Mouse (Mus musculus): Measurements from ENCODE around the gene Suds3. TPM values are rescaled to one million over a fixed set of nuclear protein-coding genes. Genes with fewer than 3 reads are reported as not detected.

Gene Suds3
- polyA plus RNA-seq, 1 experiment from 2014 or later, result 30.5 TPM

DNA sequence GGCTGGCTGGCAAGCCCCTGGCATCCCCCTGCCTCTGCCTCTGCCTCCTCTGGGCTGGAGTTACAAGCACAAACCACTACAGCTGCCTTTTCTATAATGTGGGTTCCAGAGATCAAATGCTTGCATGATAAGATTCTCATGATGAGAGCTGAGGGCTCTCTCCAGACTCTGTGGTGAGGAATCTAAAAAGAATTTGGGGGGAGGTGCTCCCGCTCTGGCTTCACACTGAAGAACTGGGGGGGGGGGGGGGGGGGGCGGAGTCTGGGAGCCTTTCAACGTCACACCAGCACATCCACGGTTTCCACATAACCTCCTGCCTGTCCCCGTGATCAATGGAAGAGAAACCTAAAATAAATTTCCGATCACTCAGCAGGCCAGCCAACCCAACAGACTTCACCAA is 26.1 kb downstream of the Suds3 start:
- Histone ChIP-seq H3K27me3 (ENCODE audit: insufficient read depth, low read length) (0 out of 2 replicates have a peak, but pooled peaks cover 7% of the 10 kb centered on the region), H3K9me3 (ENCODE audit: low read length) (no peaks in the 10 kb centered on the region), H3K4me1 (ENCODE audit: insufficient read depth) (peaks cover 14% of the 10 kb centered on the region), H3K4me2 (ENCODE audit: low read depth, low read length) (no peak overlapping the region), H3K9ac (replicated peaks) (no peak overlapping the region), H3K27ac (ENCODE audit: low read depth) (no peak overlapping the region), H3K4me3 (ENCODE audit: low read depth, low read length) (no peak overlapping the region), H3K36me3 (replicated peaks; ENCODE audit: insufficient read depth, low read length) (peaks cover 23% of the 10 kb centered on the region)
- WGBS (ENCODE audit: insufficient replicate concordance), result 32% methylated on average over 5 of the region's 6 CpGs
- TF ChIP-seq EP300 (IDR thresholded peaks at IDR 0.05; ENCODE audit: low read depth) (no peak), CTCF (IDR thresholded peaks at IDR 0.05; ENCODE audit: low read depth) (no peak)
- ATAC-seq (no peak), DNase-seq (no peak)

DNA sequence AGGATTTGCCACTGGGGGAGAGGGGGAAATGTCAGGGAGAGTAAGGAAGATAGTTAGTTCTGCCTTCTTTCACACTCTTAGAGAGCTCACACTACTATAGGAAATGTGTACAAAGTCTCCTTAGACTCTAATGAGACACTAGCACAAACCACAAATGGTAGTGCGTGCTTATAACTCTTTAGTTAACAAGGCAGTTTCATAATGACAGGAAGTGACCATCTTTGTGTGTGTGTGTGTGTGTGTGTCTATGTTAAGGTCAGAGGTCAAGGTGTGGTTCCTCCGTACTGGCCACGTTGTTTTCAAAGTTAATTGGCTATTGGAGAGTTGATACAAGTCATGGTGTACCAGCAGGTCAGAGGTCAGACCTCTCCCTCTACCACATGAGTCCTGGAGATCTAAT is 26.8 kb downstream of the Suds3 start:
- Histone ChIP-seq H3K4me3 (ENCODE audit: low read depth, low read length) (no peak overlapping the region), H3K27ac (ENCODE audit: low read depth) (no peak overlapping the region), H3K4me1 (ENCODE audit: insufficient read depth) (peaks cover 14% of the 10 kb centered on the region), H3K9me3 (ENCODE audit: low read length) (no peaks in the 10 kb centered on the region), H3K4me2 (ENCODE audit: low read depth, low read length) (no peak overlapping the region), H3K9ac (replicated peaks) (no peak overlapping the region), H3K27me3 (ENCODE audit: insufficient read depth, low read length) (0 out of 2 replicates have a peak, but pooled peaks cover 7% of the 10 kb centered on the region), H3K36me3 (replicated peaks; ENCODE audit: insufficient read depth, low read length) (peaks cover 17% of the 10 kb centered on the region)
- TF ChIP-seq CTCF (IDR thresholded peaks at IDR 0.05; ENCODE audit: low read depth) (no peak), EP300 (IDR thresholded peaks at IDR 0.05; ENCODE audit: low read depth) (no peak)
- WGBS (ENCODE audit: insufficient replicate concordance), result 13% methylated on average over 3 of the region's 3 CpGs
- ATAC-seq (no peak), DNase-seq (no peak)

DNA sequence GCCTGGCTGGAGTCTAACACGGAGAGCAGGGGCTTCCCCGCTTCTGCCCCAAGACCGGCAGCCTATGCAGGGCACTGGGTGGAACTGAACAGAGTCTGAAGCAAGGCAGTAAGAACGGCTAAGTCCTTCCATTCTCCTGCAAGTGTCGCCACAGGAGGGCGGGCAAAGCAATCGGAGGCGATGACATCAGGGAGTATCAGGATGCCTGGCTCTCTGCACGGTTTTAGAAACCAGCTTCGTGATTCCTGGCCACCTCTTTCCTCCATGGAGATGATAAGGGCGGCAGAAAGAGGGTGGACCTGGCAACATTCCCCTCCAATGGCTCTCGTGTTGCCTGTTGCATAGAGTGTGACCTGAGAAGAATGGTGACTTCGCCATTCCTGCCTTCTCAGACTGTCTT is 28.2 kb downstream of the Suds3 start:
- ATAC-seq, result no peak
- no peaks in the 10 kb centered on the region for H3K9me3 ChIP-seq (ENCODE audit: low read length)
- TF ChIP-seq CTCF (IDR thresholded peaks at IDR 0.05; ENCODE audit: low read depth), result no peak
- TF ChIP-seq EP300 (IDR thresholded peaks at IDR 0.05; ENCODE audit: low read depth), result no peak
- H3K4me2 ChIP-seq (ENCODE audit: low read depth, low read length), result peak overlapping the region; percentile 38; the same call in 1 of the 2 replicates
- WGBS (ENCODE audit: insufficient replicate concordance), result 9% methylated on average over 13 of the region's 13 CpGs
- no peak for DNase-seq
- H3K27ac ChIP-seq (ENCODE audit: low read depth), result no peak overlapping the region
- no peak overlapping the region for H3K9ac ChIP-seq (replicated peaks)
- H3K27me3 ChIP-seq (ENCODE audit: insufficient read depth, low read length), result 0 out of 2 replicates have a peak, but pooled peaks cover 7% of the 10 kb centered on the region
- H3K4me1 ChIP-seq (ENCODE audit: insufficient read depth), result peaks cover 14% of the 10 kb centered on the region
- H3K36me3 ChIP-seq (replicated peaks; ENCODE audit: insufficient read depth, low read length), result peaks cover 12% of the 10 kb centered on the region
- no peak overlapping the region for H3K4me3 ChIP-seq (ENCODE audit: low read depth, low read length)

DNA sequence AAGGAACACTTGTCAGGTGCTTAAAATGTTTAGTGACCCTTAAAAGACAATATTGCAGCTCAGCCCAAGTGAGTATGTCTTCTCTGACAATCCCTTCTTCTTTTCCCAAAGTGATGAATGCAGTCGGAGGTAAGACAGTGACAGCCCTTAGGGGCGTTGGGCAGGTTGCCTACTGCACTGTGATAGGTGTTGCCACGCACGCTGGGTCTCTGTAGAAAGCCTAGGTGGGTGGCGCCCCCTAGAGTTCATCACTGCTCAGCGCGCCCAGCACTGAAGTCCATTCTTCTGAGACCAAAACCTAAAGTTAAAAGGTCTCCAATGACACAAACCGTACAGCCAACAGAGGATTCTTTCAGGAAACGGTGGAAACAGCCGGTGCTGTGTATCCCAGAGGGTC is 46.4 kb downstream of the Suds3 start:
- Histone ChIP-seq H3K4me2 (ENCODE audit: low read depth, low read length) (no peak overlapping the region), H3K27me3 (ENCODE audit: insufficient read depth, low read length) (no peaks in the 10 kb centered on the region), H3K9me3 (ENCODE audit: low read length) (no peaks in the 10 kb centered on the region), H3K36me3 (replicated peaks; ENCODE audit: insufficient read depth, low read length) (no peaks in the 10 kb centered on the region), H3K4me1 (ENCODE audit: insufficient read depth) (no peaks in the 10 kb centered on the region), H3K9ac (replicated peaks) (no peak overlapping the region), H3K4me3 (ENCODE audit: low read depth, low read length) (no peak overlapping the region), H3K27ac (ENCODE audit: low read depth) (no peak overlapping the region)
- TF ChIP-seq EP300 (IDR thresholded peaks at IDR 0.05; ENCODE audit: low read depth), result no peak
- TF ChIP-seq CTCF (IDR thresholded peaks at IDR 0.05; ENCODE audit: low read depth), result peak; percentile 47
- 12% methylated on average over 10 of the region's 10 CpGs for WGBS (ENCODE audit: insufficient replicate concordance)
- ATAC-seq, result no peak
- peak; percentile 30 for DNase-seq

DNA sequence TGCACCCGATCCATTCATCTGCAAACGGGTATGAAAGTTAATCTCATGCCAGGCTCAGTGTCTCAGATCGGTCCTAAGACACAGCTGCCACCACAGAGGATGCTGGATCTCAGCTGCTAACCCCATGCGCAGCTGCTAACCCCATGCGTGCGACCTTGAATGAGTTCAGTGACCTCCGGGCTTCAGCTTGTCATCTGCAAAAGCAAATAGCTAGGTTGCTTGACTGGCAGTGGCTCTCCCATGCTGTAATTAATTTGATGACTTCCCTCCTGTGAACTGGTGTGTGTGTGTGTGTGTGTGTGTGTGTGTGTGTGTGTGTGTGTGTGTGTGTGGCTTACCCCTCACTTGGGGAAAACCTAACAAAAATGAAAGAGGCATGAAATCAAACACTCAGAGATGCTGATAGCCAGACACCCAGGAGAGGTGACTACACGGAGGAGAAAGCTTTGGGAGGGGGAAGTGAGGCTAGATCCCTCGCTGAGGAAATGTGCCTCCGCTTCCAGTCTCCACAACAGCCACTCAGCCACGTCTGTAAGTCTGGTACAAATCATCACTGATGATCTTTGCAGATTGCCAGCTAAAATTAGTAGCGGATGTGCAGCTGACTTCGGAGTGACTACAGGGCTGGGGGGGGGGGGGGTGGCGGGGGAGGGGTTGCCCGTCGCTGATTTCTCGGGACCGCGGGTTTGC is 47.0 kb downstream of the Suds3 start:
- Histone ChIP-seq H3K9ac (replicated peaks) (no peak overlapping the region), H3K9me3 (ENCODE audit: low read length) (no peaks in the 10 kb centered on the region), H3K4me2 (ENCODE audit: low read depth, low read length) (no peak overlapping the region), H3K4me1 (ENCODE audit: insufficient read depth) (no peaks in the 10 kb centered on the region), H3K36me3 (replicated peaks; ENCODE audit: insufficient read depth, low read length) (no peaks in the 10 kb centered on the region), H3K4me3 (ENCODE audit: low read depth, low read length) (no peak overlapping the region), H3K27ac (ENCODE audit: low read depth) (no peak overlapping the region), H3K27me3 (ENCODE audit: insufficient read depth, low read length) (no peaks in the 10 kb centered on the region)
- TF ChIP-seq CTCF (IDR thresholded peaks at IDR 0.05; ENCODE audit: low read depth) (no peak), EP300 (IDR thresholded peaks at IDR 0.05; ENCODE audit: low read depth) (no peak)
- ATAC-seq (no peak), DNase-seq (no peak)
- 33% methylated on average over 18 of the region's 19 CpGs for WGBS (ENCODE audit: insufficient replicate concordance)

DNA sequence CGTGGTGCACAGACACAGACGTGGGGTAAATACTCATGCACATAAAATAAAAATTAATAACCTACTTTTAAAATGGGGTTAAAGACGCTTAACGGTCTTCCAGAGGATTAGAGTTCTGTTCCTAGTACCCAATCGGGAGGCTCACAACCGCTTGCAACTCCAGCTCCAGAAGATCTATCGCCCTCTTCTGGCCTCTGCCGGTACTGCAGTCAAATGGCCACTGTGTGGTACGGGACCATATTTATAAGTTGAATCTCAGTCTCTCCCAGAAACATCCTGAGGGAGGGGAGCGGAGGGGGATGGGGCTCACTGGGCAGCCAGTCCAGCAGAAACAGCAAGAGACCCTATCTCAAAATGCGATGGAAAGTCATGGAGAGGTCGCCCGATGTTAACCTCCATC is 47.7 kb downstream of the Suds3 start:
- ATAC-seq (no peak), DNase-seq (peak; percentile 42)
- no peak overlapping the region for H3K27ac ChIP-seq (ENCODE audit: low read depth)
- H3K9me3 ChIP-seq (ENCODE audit: low read length), result no peaks in the 10 kb centered on the region
- H3K4me1 ChIP-seq (ENCODE audit: insufficient read depth), result no peaks in the 10 kb centered on the region
- 76% methylated on average over 13 of the region's 13 CpGs for WGBS (ENCODE audit: insufficient replicate concordance)
- H3K4me2 ChIP-seq (ENCODE audit: low read depth, low read length), result no peak overlapping the region
- no peaks in the 10 kb centered on the region for H3K36me3 ChIP-seq (replicated peaks; ENCODE audit: insufficient read depth, low read length)
- no peak overlapping the region for H3K4me3 ChIP-seq (ENCODE audit: low read depth, low read length)
- no peak overlapping the region for H3K9ac ChIP-seq (replicated peaks)
- no peaks in the 10 kb centered on the region for H3K27me3 ChIP-seq (ENCODE audit: insufficient read depth, low read length)
- TF ChIP-seq EP300 (IDR thresholded peaks at IDR 0.05; ENCODE audit: low read depth) (no peak), CTCF (IDR thresholded peaks at IDR 0.05; ENCODE audit: low read depth) (peak; percentile 64)
